Mouse (Mus musculus) midbrain, embryonic 10.5 days (tissue): ENCODE measurements at regions not wholly inside any gene's neighbourhood (a gene's known extent, or its start where the extent isn't known, plus 50 kb on each side); places are given as distances from the start of the nearest gene placed in this dataset.

Source experiments
- DNase-seq: peaks from one replicate; pipeline ENCODE4 v3.0.0-alpha.2; 2017; ENCODE audit warnings: low spot score
- H3K27ac ChIP-seq: fragments of 300-500 bp; sonication (generic); replicated peaks from 2 replicates; pipeline ENCODE4 v1.5.1; 2016; ENCODE audit warnings: mild to moderate bottlenecking
- H3K27me3 ChIP-seq: fragments of 300-500 bp; sonication (generic); 2 replicates; pipeline ENCODE4 v1.6.1; 2016; ENCODE audit warnings: low read depth, mild to moderate bottlenecking; ENCODE audit not compliant: poor library complexity, severe bottlenecking
- H3K36me3 ChIP-seq: fragments of 300-500 bp; sonication (generic); 2 replicates; pipeline ENCODE4 v1.6.1; 2016; ENCODE audit warnings: mild to moderate bottlenecking, moderate library complexity
- H3K4me1 ChIP-seq: fragments of 300-500 bp; sonication (generic); 2 replicates; pipeline ENCODE4 v1.6.1; 2016
- H3K4me3 ChIP-seq: fragments of 300-500 bp; sonication (generic); 2 replicates; pipeline ENCODE4 v1.5.1; 2016; ENCODE audit warnings: mild to moderate bottlenecking, moderate library complexity
- H3K9me3 ChIP-seq: fragments of 300-500 bp; sonication (generic); replicated peaks from 2 replicates; pipeline ENCODE4 v1.6.1; 2016; ENCODE audit warnings: mild to moderate bottlenecking
- WGBS: fragments of 180-500 bp; shearing (Covaris S2); methylation state at CpG from one replicate; pipeline ENCODE4 v1.1.7; 2016; 5-methylcytosine and 5-hydroxymethylcytosine counted together

DNA sequence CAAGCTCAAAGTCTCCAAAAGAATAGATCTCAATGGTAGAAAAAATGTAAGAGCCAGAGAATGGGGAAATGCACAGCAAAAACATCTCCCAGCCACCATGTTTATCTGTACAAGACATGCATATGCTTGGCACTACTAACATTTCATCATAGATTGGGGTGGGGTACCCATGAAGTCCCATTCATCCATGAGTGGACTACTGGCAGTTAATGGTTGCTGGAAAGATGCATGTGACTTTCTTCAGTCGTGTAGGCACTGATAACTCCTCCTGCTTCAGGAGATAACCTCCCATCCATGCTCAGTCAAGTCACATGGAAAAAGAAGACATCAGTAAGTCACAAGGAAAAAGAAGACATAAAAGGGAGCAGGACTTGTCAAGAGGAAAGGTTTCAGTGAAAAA lies 65.3 kb downstream of the Lpar4 start:
- H3K4me3 ChIP-seq = no peak overlapping the region
- peaks cover 3% of the 10 kb centered on the region; the same call in 1 of the 2 replicates for H3K4me1 ChIP-seq
- no peak for DNase-seq
- H3K36me3 ChIP-seq = no peaks in the 10 kb centered on the region
- H3K27ac ChIP-seq = no peak overlapping the region
- WGBS = 64% methylated on average over 1 of the region's 1 CpGs
- peaks cover 20% of the 10 kb centered on the region for H3K27me3 ChIP-seq
- no peaks in the 10 kb centered on the region for H3K9me3 ChIP-seq

DNA sequence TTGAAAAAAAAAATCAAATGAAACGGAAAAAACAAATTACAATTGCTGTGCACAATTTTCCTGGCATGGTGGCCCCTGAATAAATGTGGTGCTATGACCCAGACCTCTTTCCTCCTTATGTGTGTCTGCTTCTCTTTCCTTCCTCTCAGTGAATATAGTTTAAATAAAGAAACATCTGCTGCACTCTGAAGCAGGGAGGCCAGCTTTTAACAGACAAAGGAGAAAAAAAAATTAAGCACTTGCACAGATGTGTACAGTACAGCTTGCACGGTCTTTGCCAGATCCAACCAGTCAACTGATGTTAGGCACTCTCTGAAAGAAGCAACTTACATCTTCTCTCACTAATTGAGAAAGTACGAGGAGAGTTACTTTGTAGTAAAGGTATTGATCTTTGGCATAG lies 66.4 kb downstream of the Lpar4 start:
- 66% methylated on average over 3 of the region's 3 CpGs for WGBS
- Histone ChIP-seq H3K36me3 (no peaks in the 10 kb centered on the region), H3K27me3 (peaks cover 22% of the 10 kb centered on the region), H3K4me3 (no peak overlapping the region), H3K27ac (no peak overlapping the region), H3K9me3 (no peaks in the 10 kb centered on the region), H3K4me1 (peaks cover 3% of the 10 kb centered on the region; the same call in 1 of the 2 replicates)
- DNase-seq = no peak

DNA sequence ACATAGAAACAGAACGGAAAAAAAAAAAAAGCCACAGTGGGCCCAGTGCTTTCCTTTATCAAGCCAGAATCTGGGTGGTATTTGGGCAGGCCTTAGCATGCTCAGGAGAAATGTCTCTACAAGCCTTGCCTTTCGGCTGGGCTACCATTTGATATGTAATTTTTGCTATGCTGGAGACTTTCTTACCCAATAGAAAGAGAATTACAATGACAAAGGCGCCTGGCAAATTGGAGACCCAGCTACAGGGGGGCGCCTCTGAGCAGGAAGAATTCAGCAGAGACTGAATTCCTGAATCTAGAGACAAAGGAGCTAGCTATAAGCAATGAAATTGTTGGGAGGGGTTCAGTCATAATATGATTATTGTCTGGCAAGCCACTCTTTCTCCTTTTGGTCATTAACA lies 67.4 kb downstream of the Lpar4 start:
- 22% methylated on average over 4 of the region's 4 CpGs for WGBS
- Histone ChIP-seq H3K4me1 (peaks cover 3% of the 10 kb centered on the region; the same call in 1 of the 2 replicates), H3K27ac (no peak overlapping the region), H3K9me3 (no peaks in the 10 kb centered on the region), H3K27me3 (peaks cover 22% of the 10 kb centered on the region), H3K4me3 (no peak overlapping the region), H3K36me3 (no peaks in the 10 kb centered on the region)
- no peak for DNase-seq

DNA sequence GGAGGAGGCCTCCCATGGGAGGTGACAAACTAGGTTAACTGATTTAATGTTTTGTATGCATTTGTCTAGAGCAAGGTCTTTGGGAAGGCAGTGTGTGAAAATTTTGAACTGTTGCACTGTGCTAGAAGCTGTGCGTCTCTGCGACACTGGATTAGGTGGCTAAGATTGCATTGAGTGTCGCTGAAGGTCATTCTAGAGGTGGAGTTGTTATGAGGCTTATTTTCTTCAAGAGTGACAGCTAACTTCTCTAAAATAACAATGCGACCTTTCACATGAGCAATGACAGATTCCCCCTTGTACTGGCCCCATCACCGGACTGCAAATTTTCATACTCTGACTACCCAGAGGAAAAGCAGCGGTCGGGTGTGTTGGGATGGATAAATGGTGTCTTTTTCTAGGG lies 83.8 kb upstream of the P2ry10 start:
- H3K4me3 ChIP-seq = no peak overlapping the region
- WGBS = 68% methylated on average over 7 of the region's 7 CpGs
- H3K9me3 ChIP-seq = no peaks in the 10 kb centered on the region
- peaks cover 11% of the 10 kb centered on the region for H3K4me1 ChIP-seq
- no peaks in the 10 kb centered on the region for H3K36me3 ChIP-seq
- no peak overlapping the region for H3K27ac ChIP-seq
- H3K27me3 ChIP-seq = peaks cover 34% of the 10 kb centered on the region
- DNase-seq = no peak

DNA sequence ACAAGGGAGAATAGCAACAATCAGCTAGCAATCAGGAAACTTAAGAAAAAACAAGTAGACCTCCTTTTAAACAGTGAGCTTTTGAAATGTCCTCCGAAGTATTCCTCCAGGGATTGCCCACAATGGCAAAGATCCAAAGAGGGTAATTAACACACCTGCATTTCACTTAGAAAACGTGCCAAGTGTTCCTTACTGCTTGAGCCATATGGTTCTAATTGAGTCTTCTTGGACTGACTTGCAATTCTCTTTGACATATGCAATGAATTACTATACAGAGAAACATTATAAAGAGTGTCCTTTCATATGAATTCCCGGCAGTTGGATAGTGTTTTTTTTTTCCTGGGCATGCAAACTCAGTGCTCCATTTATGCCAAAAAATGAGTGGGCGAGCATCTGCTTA lies 79.3 kb upstream of the P2ry10 start:
- 77% methylated on average over 4 of the region's 4 CpGs for WGBS
- H3K4me1 ChIP-seq = peaks cover 8% of the 10 kb centered on the region
- no peaks in the 10 kb centered on the region for H3K36me3 ChIP-seq

DNA sequence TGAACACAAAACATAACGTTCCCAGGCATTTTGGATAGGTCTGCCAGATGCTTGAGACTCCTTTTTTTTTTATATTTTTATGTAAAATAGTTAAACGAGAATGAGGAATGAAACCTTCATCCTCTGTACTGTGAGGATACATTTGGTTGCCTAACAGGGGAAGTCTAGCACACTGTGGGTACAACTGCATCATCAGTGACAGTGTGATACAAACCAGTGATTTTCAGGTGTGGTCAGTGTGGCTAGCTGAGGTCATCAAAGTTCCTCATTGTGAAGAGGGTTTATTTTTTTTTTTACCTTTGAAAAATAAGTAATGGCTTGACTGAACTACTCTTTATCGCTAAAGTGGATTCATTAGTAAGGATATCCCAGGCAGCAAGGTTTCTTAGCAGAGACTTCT lies 75.7 kb upstream of the P2ry10 start:
- no peak for DNase-seq
- Histone ChIP-seq H3K27ac (no peak overlapping the region), H3K4me1 (no peaks in the 10 kb centered on the region), H3K9me3 (no peaks in the 10 kb centered on the region), H3K4me3 (no peak overlapping the region), H3K27me3 (peaks cover 48% of the 10 kb centered on the region), H3K36me3 (no peaks in the 10 kb centered on the region)
- WGBS = 77% methylated on average over 3 of the region's 3 CpGs

More for the DNA sequence above, 79.3 kb upstream of the P2ry10 start:
- no peaks in the 10 kb centered on the region for H3K9me3 ChIP-seq
- no peak for DNase-seq
- peaks cover 46% of the 10 kb centered on the region for H3K27me3 ChIP-seq
- no peak overlapping the region for H3K27ac ChIP-seq
- no peak overlapping the region for H3K4me3 ChIP-seq

DNA sequence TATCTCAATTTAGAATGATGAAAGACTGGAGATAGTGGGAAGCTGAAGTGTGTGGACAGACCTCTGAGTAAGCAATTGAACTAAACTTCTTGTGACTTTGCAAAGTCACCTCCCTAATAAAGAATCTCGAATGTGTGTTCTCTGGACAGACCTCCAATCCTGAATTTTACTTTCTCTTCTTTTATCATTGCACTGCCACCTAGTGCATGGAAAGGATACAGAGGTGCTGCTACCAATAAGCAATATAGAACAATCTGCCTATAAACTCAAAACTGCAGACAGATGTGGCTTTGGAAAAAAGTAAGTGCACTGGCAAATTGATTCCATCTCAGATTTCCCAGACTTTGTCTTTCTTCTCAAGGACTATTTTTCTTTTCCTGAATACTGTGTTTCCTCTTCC lies 73.0 kb upstream of the P2ry10 start:
- peaks cover 40% of the 10 kb centered on the region for H3K27me3 ChIP-seq
- H3K4me1 ChIP-seq = no peaks in the 10 kb centered on the region
- WGBS = 20% methylated on average over 1 of the region's 1 CpGs
- H3K4me3 ChIP-seq = no peak overlapping the region
- no peaks in the 10 kb centered on the region for H3K36me3 ChIP-seq
- no peaks in the 10 kb centered on the region for H3K9me3 ChIP-seq
- H3K27ac ChIP-seq = no peak overlapping the region
- no peak for DNase-seq

DNA sequence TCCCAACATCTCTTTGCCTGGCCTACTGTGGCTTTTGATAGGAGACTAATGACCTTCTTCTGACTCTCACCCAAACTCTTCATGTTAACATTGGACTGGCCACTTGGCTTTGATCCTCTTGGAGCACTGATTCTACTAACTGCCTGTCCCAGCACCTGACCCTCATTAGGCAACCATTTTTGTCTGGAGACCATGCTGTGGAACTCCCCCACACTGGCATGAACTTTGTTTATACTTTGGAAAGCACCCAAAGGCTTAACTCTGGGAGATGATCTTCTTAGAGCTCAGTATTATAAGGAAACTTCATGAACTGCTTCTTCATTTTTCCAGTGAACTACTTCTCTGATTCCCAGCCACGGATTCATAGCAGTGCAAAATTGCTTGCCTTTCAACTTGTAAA lies 56.6 kb upstream of the P2ry10 start:
- WGBS = 52% methylated on average over 1 of the region's 1 CpGs
- H3K9me3 ChIP-seq = no peaks in the 10 kb centered on the region
- no peak overlapping the region for H3K4me3 ChIP-seq
- no peaks in the 10 kb centered on the region for H3K36me3 ChIP-seq
- peaks cover 50% of the 10 kb centered on the region for H3K27me3 ChIP-seq
- no peak overlapping the region for H3K27ac ChIP-seq
- DNase-seq = no peak
- no peaks in the 10 kb centered on the region for H3K4me1 ChIP-seq

DNA sequence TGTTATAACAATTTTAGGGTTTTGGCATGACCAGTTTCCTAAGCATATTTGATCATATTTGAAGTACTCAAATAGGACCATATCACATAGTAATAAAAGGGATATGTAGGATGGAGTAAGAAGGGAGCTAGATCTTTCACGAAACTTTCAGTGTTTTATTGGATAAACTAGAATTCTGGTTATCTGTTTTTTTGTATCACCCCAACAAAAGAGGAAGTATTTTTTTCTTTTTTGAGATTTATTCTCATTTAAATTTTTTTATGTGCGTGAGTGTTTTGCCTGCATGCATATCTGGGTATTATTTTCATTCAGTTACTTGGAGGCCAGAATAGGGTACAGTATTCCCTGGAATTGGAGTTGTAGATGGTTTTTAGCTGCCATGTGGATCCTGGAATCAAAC lies 50.3 kb upstream of the P2ry10 start:
- H3K27me3 ChIP-seq = peaks cover 20% of the 10 kb centered on the region
- no peak overlapping the region for H3K27ac ChIP-seq
- H3K4me3 ChIP-seq = no peak overlapping the region
- DNase-seq = no peak
- H3K36me3 ChIP-seq = no peaks in the 10 kb centered on the region
- whole genome bisulfite sequencing = 85% methylated on average over 2 of the region's 2 CpGs
- H3K9me3 ChIP-seq = no peaks in the 10 kb centered on the region
- H3K4me1 ChIP-seq = no peaks in the 10 kb centered on the region
